Mouse (Mus musculus): Measurements from ENCODE around the gene Twist2.
A peak's percentile ranks its signal among the peaks of the same experiment; 100 is the strongest.

Gene Twist2

GRCm38 (mm10) chr1:91875042-91875720 lies 73.9 kb downstream of the Twist2 start:
- DNase-seq = no peak

- DNase-seq = peak; percentile 26
Measured at GRCm38 (mm10) chr1:91878696-91879095, 77.4 kb downstream of the Twist2 start.

- no peak for DNase-seq
Measured at GRCm38 (mm10) chr1:91880156-91880555, 78.9 kb downstream of the Twist2 start.

- no peak for DNase-seq
Measured at GRCm38 (mm10) chr1:91880899-91881298, 79.6 kb downstream of the Twist2 start.

- no peak for DNase-seq
Measured at GRCm38 (mm10) chr1:91883115-91883514, 81.9 kb downstream of the Twist2 start.

GRCm38 (mm10) chr1:91893598-91893997 lies 92.3 kb downstream of the Twist2 start:
- DNase-seq = no peak

- no peak for DNase-seq
Measured at GRCm38 (mm10) chr1:91894286-91894685, 93.0 kb downstream of the Twist2 start.

- DNase-seq = no peak
Measured at GRCm38 (mm10) chr1:91897078-91897477, 95.8 kb downstream of the Twist2 start.
